Mouse (Mus musculus): ENCODE results near the gene Arhgef3.

The Arhgef3 gene

DNA sequence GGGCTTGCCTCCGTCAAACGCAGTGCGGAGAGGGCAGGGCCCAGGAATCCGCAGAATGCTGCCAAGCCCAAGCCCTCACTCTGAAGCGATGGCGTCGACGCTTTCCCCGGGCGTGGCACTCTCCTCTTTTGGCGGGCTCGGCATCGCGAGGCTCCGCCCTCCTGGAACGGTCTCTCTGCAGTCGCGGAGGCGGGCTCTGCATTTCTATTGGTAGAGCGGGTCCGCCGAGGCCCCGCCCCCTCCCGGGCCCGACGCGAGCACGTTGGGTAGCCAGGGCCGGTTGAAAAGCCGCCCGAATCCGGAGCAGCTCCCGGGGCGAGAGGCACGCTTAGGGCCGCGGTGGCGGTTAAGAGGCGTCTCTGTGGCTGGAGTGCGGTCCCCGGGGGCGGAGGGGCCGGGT, 313.9 kb downstream of the Arhgef3 start, which contains the start of gene Fam208a:
TSS of gene Fam208a (plus strand) at position 262 of the 400 bp plus-strand sequence.
- peak; percentile 96 for DNase-seq (ENCODE audit: low spot score)

DNA sequence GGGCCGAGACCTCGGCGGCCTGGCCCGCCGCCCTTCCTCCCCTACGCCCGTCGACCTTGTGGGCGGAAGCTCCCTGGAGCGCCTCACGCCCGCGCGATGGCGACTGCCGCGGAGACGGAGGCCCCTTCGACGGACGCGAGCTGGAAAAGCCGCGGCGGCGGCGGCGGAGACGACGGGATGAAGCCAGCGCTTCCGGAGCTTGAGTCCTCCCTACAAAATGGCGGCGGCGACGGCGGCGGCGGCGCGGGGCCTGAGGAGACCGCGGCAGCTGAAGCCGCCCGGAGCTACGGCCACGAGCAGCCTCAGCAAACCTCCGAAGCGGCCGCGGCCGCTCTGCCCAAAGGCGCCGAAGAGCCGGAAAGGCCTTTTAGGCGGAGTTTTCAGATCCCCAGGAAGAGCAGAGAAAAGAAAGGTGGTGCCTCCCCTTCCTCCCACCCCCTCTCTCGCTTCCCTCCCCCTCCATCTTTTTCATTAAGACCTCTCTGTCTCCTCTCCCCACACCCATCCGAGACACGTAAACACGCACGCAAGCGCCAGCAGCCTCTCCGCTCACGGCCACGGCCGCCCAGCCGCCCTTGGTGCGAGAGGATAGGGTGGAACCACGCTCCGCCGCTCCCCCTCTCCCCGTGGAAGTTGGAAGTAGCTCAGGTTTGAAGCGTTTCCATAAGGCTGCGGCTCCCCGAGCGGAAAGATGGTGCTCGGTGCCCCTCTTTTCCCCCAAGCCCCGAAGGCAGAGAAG, 314.4 kb downstream of the Arhgef3 start:
- peak; percentile 82 for DNase-seq (ENCODE audit: low spot score)

GRCm38 (mm10) chr14:27430280-27430679, 315.6 kb downstream of the Arhgef3 start:
- no peak for DNase-seq (ENCODE audit: low spot score)

DNA sequence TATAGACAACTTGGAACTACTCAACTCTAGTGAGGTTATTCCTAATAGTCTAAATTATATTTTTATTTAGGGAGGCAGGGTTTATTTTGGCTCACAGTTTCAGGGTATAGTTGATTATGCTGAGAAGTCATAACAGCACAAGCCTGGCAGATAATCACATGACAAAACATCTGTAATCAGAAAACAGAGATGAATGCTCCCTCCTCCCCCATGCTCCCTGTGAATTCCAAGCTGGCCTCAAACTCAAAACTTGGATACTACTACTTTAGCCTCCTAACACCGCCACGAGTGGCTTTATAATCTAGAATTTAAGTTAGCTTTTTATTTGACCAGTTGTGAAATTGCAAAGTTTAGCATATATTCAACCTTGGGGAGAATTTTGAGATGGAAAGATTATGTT, 317.4 kb downstream of the Arhgef3 start:
- no peak for DNase-seq (ENCODE audit: low spot score)

- no peak for DNase-seq (ENCODE audit: low spot score)
These were observed 321.4 kb downstream of the Arhgef3 start for GRCm38 (mm10) chr14:27436116-27436515.

DNA sequence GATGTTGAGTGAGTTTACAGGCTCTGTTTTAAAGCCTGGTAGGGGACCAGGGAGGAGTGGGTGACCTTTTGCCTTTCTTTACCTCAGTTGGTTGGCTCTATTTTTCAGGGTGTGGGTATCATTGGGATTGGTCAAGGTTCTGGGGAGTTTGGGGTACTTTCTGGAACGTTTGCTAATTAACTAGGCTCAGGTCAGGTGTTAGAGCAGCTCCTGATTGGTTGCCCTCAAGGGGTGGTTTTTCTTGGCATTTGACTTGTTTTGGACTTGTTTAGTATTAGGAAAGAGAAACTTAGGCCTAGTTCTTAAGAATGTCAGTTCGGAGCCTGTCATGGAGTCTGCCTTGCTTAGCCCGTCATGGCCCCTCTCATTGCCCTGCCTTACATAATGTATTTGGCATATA, 322.1 kb downstream of the Arhgef3 start:
- no peak for DNase-seq (ENCODE audit: low spot score)

DNA sequence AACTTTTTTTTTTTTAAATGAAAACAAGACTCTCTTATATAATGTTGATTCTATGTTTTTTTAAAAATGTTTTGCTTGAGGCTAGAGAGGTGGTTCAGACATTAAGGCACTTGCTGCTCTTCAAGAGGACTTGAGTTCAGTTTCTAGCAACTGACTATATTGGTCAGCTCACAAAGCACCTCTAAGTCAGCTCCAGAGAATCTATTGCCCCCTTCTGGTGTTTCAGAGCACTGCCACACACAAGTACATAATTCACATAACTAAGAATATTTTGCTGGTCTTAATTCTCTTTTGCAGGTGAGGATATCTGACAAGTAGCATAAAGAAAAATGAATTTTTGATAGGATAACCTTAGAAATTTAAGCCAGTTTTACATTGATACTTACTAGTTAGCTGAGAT, 326.2 kb downstream of the Arhgef3 start:
- DNase-seq (ENCODE audit: low spot score), result no peak

GRCm38 (mm10) chr14:27444851-27445281, 330.2 kb downstream of the Arhgef3 start:
- DNase-seq (ENCODE audit: low spot score), result no peak

DNA sequence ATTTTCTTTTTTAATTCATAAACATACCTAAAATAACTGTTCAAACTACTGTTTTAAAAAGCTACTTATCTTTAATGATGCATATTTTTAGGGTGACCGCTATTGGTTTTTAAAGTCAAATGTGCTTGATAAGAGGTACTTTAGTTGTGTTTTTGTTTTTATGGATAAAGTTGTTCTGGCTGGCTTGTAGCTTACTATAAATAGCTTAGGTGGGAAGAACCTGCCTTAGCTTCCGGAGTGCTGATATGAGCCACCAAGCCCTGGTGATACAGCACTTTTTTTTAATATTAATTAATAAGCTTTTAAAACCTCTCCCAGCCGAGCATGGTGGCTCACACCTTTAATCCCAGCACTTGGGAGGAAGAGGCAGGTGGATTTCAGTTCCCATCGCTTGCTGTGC, 332.3 kb downstream of the Arhgef3 start:
- no peak for DNase-seq (ENCODE audit: low spot score)

Data from layer of hippocampus, adult 11-12 months (tissue).